Mouse (Mus musculus): ENCODE results near the gene Chrna9.

- TF ChIP-seq POLR2A (IDR thresholded peaks at IDR 0.05; ENCODE audit: borderline replicate concordance, control insufficient read depth, low read depth, low read length) = no peak
- no peak for TF ChIP-seq CTCF (IDR thresholded peaks at IDR 0.05; ENCODE audit: control insufficient read depth, insufficient read depth, low read length)
Measured at GRCm38 (mm10) chr5:65918601-65919000, 16.1 kb upstream of the Chrna9 start.

Measured in bone marrow, adult 2 months (tissue).